Mouse (Mus musculus) myocyte (in vitro differentiated cells): Measurements from ENCODE around the gene Eps8l1.

ENCODE experiments used
- CEBPB ChIP-seq: IDR thresholded peaks from 2 replicates; pipeline ENCODE4 v1.6.1; 2011; ENCODE audit warnings: mild to moderate bottlenecking, moderate library complexity; ENCODE audit not compliant: poor library complexity, insufficient read depth, severe bottlenecking
- E2F4 ChIP-seq: IDR thresholded peaks from one replicate; pipeline ENCODE4 v1.6.1; 2011; ENCODE audit warnings: mild to moderate bottlenecking, control low read depth, moderate library complexity; ENCODE audit not compliant: insufficient read depth
- MAX ChIP-seq: IDR thresholded peaks from one replicate; pipeline ENCODE4 v1.6.1; 2011; ENCODE audit warnings: low read depth, mild to moderate bottlenecking, control low read depth
- POLR2A ChIP-seq: IDR thresholded peaks from one replicate; pipeline ENCODE4 v1.6.1; 2011; ENCODE audit warnings: low read depth, mild to moderate bottlenecking, control low read depth, moderate library complexity; ENCODE audit not compliant: insufficient read length
- POLR2AphosphoS2 ChIP-seq: IDR thresholded peaks from one replicate; pipeline ENCODE4 v1.6.1; 2011; ENCODE audit warnings: low read depth, control low read depth; ENCODE audit not compliant: insufficient read length
- REST ChIP-seq: IDR thresholded peaks from one replicate; pipeline ENCODE4 v1.6.1; 2011; ENCODE audit warnings: mild to moderate bottlenecking, control low read depth, moderate library complexity; ENCODE audit not compliant: insufficient read depth, insufficient read length
- SRF ChIP-seq: IDR thresholded peaks from one replicate; pipeline ENCODE4 v1.6.1; 2011; ENCODE audit warnings: low read depth; ENCODE audit not compliant: control insufficient read depth, insufficient read length
- TCF3 ChIP-seq: IDR thresholded peaks from one replicate; pipeline ENCODE4 v1.6.1; 2011; ENCODE audit warnings: low read depth, control low read depth; ENCODE audit not compliant: insufficient read length
- USF1 ChIP-seq: IDR thresholded peaks from one replicate; pipeline ENCODE4 v1.6.1; 2011; ENCODE audit warnings: low read depth, mild to moderate bottlenecking, control low read depth, moderate library complexity

DNA sequence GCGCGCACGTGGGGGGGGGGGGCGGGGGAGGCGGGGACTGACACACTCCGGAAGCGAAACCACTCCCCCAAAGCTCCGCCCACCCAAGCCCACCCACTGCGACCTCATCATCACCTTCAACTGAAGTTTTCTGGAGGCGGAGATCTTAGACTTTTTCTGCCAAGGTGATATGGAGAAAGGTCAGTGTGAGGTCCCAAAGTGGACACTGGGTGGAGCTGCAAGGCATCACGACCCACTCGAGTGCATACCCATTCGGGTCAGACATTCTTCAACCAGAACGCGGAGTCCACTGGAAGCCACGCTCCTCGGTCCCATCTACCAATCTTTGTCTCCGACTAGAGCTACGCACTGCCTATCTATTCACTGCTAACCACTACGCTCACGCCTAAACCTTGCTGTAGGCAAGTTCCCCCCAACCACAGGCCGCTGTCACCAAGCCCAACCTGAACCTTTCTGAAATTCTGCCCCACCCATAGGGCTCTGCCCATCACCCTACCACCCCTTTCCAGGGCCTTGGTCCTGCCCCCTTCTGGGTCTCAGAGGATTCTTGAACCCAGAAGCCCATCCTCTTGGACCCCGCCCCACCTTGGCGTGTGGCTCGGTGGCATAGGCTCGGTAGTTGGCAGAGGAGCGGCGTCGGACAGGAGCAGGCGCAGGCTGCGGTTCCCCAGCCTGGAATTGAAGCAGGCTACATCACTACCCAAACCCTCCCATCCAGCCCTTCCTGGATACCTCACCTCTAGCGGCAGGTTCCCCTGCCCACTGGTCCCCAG lies 60.9 kb downstream of the Eps8l1 start:
- TF ChIP-seq CEBPB (no peak), POLR2A (no peak), POLR2AphosphoS2 (no peak), MAX (no peak), USF1 (no peak), TCF3 (no peak), E2F4 (no peak), SRF (no peak), REST (no peak)
